Mouse (Mus musculus): ENCODE measurements at regions not wholly inside any gene's neighbourhood (a gene's known extent, or its start where the extent isn't known, plus 50 kb on each side); places are given as distances from the start of the nearest gene placed in this dataset.
"Not testable (repeated sequence)": the region's sequence is repeated elsewhere in the genome, so short reads cannot be mapped to it uniquely, and the experiment has no call there.

- no peak for DNase-seq
These were observed 846.1 kb downstream of the Car8 start for GRCm38 (mm10) chr4:7392696-7393095.

GRCm38 (mm10) chr4:7391596-7391995 is 847.2 kb downstream of the Car8 start:
- DNase-seq: no peak

DNA sequence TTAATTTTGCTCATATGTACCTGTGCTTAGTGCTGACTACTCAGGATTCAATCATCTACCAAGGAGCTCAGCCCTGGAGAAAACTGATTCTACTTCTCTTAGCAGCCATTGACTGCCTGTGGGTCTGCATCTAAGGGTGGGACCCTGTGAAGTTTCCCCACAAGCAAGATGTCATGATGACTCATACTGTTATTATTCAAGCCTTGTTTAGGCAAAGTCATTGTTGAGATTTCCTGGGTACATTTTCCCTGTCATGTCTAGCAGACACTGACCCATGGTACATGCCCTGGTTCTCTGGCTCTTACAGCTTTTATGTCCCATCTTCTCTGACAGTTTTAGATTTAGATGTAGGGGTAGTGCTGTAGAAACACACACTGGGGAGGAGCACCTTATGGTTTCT is 853.8 kb downstream of the Car8 start:
- DNase-seq: no peak

DNA sequence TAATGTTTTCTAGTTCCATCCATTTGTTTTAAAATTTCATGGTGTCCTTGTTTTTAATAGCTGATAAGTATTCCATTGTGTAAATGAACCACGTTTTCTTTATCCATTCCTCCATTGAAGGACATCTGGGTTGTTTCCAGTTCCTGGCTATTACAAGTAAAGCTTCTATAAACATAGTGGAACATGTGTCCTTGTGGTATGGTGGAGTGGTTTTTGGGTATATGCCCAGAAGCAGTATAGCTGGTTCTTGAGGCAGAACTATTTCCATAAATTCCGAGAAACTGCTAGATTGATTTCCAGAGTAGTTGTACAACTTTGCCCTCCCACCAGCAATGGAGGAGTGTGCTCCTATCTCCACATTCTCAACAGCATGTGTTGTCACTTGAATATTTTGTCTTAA is 858.8 kb downstream of the Car8 start:
- no peak for DNase-seq

DNA sequence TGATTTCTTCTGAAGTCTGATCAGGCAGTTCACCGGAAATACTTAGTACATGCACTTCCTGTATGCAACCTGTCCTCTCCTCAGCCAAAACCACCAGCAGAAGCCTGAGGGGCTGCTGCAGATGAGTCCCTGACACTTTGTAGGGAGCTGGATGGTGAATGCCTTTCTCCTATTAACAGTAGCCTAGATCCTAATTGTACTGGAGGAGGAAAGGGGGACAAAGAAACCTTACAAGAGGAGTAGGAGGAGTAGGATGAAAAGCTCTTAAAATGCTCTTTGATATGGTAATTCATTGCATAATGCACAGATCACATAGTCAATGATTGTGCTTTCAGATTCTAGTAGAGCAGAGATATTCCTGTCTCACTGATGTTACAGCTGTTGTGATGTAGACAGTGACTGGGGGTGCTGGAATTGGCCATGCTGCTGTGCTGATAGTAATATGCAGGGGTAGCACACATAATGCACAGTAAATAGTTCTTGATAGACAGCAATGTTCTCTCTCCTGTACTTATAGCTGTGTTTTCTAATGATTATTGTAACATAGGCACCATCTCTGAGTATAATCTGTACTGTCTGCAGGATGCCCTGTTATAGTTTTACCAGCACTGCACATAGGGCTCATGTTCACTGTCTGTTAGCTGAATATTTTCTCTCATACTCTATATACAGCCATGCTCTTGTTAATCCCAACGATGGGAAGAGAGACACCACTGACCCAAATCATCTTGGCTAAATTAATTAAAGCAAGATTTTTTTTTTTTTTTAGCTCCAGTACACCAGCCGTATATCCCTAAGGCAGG is 874.4 kb downstream of the Car8 start:
- DNase-seq: peak; percentile 39

GRCm38 (mm10) chr4:7363508-7363907 is 875.3 kb downstream of the Car8 start:
- no peak for DNase-seq

DNA sequence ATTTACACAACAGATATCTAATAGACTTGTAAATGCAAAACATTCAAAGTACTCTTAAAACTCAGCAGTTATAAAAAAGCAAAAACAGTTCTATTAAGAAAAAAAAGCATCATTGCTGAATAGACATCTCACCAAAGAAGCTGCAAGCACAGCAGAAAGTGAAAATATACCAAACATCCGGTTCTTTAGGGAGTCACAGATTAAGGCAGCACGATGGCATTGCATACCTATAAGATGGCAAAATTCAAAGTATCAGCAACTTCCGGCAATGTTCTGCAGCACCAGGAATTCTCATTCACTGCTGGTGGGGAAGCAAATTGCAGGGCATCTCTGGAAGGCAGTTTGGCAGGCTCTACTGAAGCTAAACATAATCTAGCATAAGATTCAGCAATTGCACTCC is 882.6 kb downstream of the Car8 start:
- no peak for DNase-seq

- no peak for DNase-seq
These were observed 891.5 kb downstream of the Car8 start for GRCm38 (mm10) chr4:7347317-7347716.

DNA sequence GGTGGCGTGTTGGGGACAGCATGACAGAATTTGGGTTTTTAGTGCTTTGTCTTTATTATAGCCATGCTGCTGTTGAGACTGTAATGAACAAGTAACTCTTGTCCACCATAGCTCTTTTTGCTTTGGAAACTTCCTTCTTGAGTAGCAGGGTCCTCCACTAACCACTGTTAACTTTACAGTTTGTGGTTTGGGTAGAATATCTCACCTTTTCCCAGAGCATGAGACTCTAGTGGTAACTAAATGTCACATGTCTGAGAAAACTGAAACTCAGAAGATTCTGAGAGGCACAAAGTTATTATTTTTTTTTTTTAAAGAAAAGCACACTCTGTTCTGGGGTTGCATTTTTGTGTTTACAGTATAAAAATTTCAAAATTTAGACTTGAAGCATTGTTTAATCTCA is 897.7 kb downstream of the Car8 start:
- DNase-seq: no peak

- no peak for DNase-seq
These were observed 924.6 kb downstream of the Car8 start for GRCm38 (mm10) chr4:7314261-7314660.

- DNase-seq: no peak
These were observed 925.6 kb downstream of the Car8 start for GRCm38 (mm10) chr4:7313219-7313618.

DNA sequence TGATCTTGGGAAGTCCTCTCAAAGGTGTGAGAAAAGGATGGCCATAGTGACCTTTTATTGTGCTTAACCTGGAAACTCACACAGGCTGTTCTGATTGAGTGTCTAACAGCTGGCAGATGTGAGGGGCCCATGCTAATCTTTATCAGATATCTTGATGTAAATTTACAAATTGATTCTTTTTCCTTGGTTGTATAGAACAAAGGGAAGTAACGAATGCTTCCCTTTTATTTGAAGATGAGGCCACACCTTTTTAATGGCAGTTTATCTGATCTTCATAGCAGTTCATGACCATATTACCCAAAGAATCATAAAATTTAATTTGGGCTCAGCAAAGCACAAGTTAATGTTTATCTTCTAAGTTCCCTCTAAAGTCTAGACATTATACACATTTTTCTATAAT is 926.7 kb downstream of the Car8 start:
- no peak for DNase-seq

GRCm38 (mm10) chr4:7269047-7269446 is 969.8 kb downstream of the Car8 start:
- no peak for DNase-seq

- no peak for DNase-seq
These were observed 982.4 kb downstream of the Car8 start for GRCm38 (mm10) chr4:7256486-7256885.

DNA sequence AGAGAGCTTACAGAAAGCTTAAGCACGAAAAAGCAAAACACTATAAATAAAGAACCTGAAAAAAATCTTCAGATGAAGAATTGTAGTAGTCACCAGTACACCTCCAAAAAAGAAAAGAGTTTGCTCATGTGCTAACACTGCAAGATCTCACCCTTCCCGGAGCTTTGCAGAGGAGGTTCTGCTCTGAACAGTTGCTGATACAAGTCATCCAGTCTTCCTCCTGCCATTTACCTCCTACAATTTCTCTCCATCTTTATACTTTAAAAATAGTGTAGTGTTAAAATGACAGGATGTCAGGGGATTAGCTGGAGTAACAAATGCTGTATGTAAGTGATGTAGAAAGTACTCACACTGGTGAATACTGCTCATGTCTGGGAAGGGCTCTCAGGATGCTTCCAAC is 985.2 kb downstream of the Car8 start:
- no peak for DNase-seq

- DNase-seq: no peak
These were observed 987.2 kb downstream of the Car8 start for GRCm38 (mm10) chr4:7251641-7252040.

GRCm38 (mm10) chr4:7247816-7248215 is 991.0 kb downstream of the Car8 start:
- DNase-seq: no peak

GRCm38 (mm10) chr4:7247244-7247643 is 991.6 kb downstream of the Car8 start:
- DNase-seq: no peak

GRCm38 (mm10) chr4:7246828-7247227 is 992.0 kb downstream of the Car8 start:
- DNase-seq: no peak

DNA sequence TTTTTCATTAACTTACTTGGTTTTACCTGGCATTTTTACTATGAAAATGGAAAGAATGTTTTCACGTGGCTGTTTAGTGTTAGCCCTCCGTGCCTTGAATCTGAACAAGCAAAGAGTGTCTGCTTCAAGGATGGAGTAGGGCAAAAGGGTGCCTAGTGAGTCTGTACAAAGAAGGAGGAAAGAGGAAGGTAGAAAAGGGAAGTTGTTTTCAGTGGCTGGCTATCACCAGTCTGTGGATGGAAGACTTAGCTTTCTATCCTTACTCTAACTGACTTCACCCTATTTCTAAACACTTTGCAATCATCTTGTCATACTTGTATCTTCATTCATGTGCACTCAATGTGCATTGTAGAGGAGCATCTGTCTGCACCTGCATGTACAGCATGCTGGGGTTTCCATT is 993.2 kb downstream of the Car8 start:
- DNase-seq: no peak

GRCm38 (mm10) chr4:7237848-7238247 is 1001.0 kb downstream of the Car8 start:
- DNase-seq: no peak

DNA sequence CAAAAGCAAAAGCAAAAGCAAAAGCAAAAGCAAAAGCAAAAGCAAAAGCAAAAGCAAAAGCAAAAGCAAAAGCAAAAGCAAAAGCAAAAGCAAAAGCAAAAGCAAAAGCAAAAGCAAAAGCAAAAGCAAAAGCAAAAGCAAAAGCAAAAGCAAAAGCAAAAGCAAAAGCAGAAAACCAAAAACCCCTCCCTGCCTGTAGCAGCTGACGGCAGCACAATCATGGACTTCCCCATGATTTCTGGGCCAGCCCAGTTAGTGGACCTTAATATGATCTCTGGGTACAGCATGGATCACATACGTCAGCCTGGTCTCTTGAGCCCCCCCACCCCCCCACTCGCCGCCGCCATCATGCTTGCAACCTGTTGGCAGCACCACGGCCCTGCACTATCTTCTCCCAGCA is 1004.3 kb downstream of the Car8 start:
- not testable (repeated sequence) for DNase-seq

DNA sequence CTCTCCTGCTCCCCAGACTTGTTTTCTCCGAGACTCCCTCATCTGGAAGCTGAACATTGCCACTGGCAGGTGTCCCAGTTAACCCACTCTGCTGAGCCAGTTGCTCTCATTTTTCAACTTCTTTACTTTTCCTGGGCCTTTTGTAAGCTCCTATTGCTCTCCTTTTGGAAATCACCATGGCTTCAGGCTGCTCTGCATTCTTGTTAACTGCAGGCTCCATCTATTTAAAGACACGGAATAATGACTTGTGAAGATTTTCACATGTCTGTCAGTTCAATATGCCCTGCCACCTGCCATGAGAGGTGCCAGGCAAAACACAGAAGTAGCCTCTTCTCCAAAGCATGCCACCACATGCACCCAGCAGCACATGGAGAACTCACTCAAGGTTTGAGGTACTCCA is 1009.9 kb downstream of the Car8 start:
- no peak for DNase-seq

DNA sequence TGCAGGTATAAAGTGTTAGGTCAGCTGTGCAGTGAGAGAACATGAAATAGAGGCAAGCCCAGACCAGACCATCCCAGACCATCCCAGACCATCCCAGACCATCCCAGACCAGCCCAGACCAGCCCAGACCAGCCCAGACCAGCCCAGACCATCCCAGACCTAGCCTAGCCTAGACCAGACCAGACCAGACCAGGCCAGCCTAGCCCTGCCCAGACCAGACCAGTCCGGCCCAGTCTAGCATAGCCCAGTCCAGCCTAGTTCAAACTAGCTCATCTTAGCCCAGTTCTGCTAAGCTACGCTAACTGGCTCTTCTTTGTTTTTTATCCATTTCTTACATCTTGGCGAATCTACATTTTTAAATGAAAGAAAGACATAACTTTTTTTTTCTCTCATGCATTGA is 1015.9 kb downstream of the Car8 start:
- DNase-seq: no peak

DNA sequence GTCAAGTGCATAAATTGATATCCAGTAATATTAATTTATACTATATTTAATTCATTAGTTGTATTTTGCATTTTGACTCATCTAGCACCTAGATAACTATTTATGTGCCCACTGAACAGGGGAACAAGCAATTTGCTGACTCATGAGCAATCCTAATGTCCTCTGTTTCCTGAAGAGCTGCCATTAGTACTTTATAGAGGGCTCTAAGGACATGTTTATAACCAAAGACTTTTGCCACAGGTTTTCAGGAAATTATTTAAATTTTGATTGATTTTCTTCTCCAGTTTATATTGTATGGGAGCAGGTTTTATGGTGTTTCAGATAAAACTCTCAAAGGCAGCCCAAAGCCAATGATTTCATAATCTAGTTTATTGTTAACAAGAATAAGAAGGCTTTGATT is 1018.4 kb downstream of the Car8 start:
- DNase-seq: no peak

All from thymus, postnatal 25 days (tissue).